Mouse (Mus musculus) forebrain, embryonic 16.5 days (tissue): ENCODE data around the gene Fbl. TPM values are rescaled to one million over a fixed set of nuclear protein-coding genes. Genes with fewer than 3 reads are reported as not detected.
"Not testable (repeated sequence)": the region's sequence is repeated elsewhere in the genome, so short reads cannot be mapped to it uniquely, and the experiment has no call there.

Source experiments
- ATAC-seq: fragments of 200-750 bp; cut with Nextera tagmentation; 2 replicates; pipeline ENCODE4 v1.8.0; 2017; ENCODE audit warnings: mild to moderate bottlenecking, moderate library complexity
- H3K27ac ChIP-seq: fragments of 300-500 bp; sonication (generic); 2 replicates; pipeline ENCODE4 v1.5.1; 2014; ENCODE audit warnings: low read length, control low read depth
- H3K27me3 ChIP-seq: fragments of 300-500 bp; sonication (generic); replicated peaks from 2 replicates; pipeline ENCODE4 v1.6.1; 2014; ENCODE audit warnings: low read length; ENCODE audit not compliant: control insufficient read depth, insufficient read depth
- H3K36me3 ChIP-seq: fragments of 300-500 bp; sonication (generic); 2 replicates; pipeline ENCODE4 v1.6.1; 2014; ENCODE audit not compliant: control insufficient read depth, insufficient read depth
- H3K4me1 ChIP-seq: fragments of 300-500 bp; sonication (generic); replicated peaks from 2 replicates; pipeline ENCODE4 v1.6.1; 2014; ENCODE audit warnings: low read length; ENCODE audit not compliant: control insufficient read depth, insufficient read depth
- H3K4me2 ChIP-seq: fragments of 300-500 bp; sonication (generic); 2 replicates; pipeline ENCODE4 v1.6.1; 2014; ENCODE audit warnings: mild to moderate bottlenecking, low read length, control low read depth
- H3K4me3 ChIP-seq: fragments of 300-500 bp; sonication (generic); replicated peaks from 2 replicates; pipeline ENCODE4 v1.5.1; 2014; ENCODE audit warnings: mild to moderate bottlenecking, low read length, control low read depth
- H3K9ac ChIP-seq: fragments of 300-500 bp; sonication (generic); replicated peaks from 2 replicates; pipeline ENCODE4 v1.6.1; 2014; ENCODE audit warnings: low read depth, low read length, control low read depth
- H3K9me3 ChIP-seq: fragments of 300-500 bp; sonication (generic); 2 replicates; pipeline ENCODE4 v1.6.1; 2016; ENCODE audit warnings: low read length; ENCODE audit not compliant: control insufficient read depth
- WGBS: fragments of 180-500 bp; shearing (Covaris S2); extraction: QIAGEN DNeasy Blood & Tissue Kit; methylation state at CpG from one replicate; pipeline ENCODE4 v1.1.7; 2014; 5-methylcytosine and 5-hydroxymethylcytosine counted together
- polyA plus RNA-seq: library from polyadenylated mRNA; unstranded; fragments of >200 nt; fragmentation: Nextera tagmentation; extraction: Ambion mirVana; gene quantifications from 2 replicates; pipeline ENCODE4 v1.2.1, GENCODE M21; 2015

Gene Fbl
- polyA plus RNA-seq = 84.4 and 86.8 TPM in 2 replicates

- H3K4me1 ChIP-seq = peaks cover 29% of the 10 kb centered on the region
- peaks cover 3% of the 10 kb centered on the region; the same call in 1 of the 2 replicates for H3K9me3 ChIP-seq
- peak within 1 kb of the TSS; percentile 97 for H3K4me2 ChIP-seq
- peak within 1 kb of the TSS; percentile 78 for H3K9ac ChIP-seq
- no peaks in the 10 kb centered on the region for H3K36me3 ChIP-seq
- no peaks in the 10 kb centered on the region for H3K27me3 ChIP-seq
- WGBS = under 1% methylated on average over 80 of the region's 80 CpGs
- H3K27ac ChIP-seq = peak within 1 kb of the TSS; percentile 81
- H3K4me3 ChIP-seq = peak within 1 kb of the TSS; percentile 90
- peak; percentile 96 for ATAC-seq
These were observed at the start of gene Fbl for GRCm38 (mm10) chr7:28169489-28170422. Gene Fbl (plus strand): TSS chr7:28169710.

- Histone ChIP-seq H3K9me3 (no peaks in the 10 kb centered on the region), H3K36me3 (no peaks in the 10 kb centered on the region), H3K9ac (no peak within 1 kb of the TSS), H3K27me3 (no peaks in the 10 kb centered on the region), H3K27ac (no peak within 1 kb of the TSS), H3K4me2 (no peak within 1 kb of the TSS), H3K4me3 (no peak within 1 kb of the TSS), H3K4me1 (no peaks in the 10 kb centered on the region)
- no peak for ATAC-seq
- 87% methylated on average over 5 of the region's 5 CpGs for WGBS
These were observed 40.3 kb upstream of the Fbl start, which contains the start of gene 9530053A07Rik for GRCm38 (mm10) chr7:28129166-28129565. Gene 9530053A07Rik (plus strand): TSS chr7:28129466.

GRCm38 (mm10) chr7:28137613-28138012 lies 31.9 kb upstream of the Fbl start:
- Histone ChIP-seq H3K4me1 (no peaks in the 10 kb centered on the region), H3K9ac (no peak overlapping the region), H3K4me3 (no peak overlapping the region), H3K27ac (no peak overlapping the region), H3K4me2 (no peak overlapping the region), H3K27me3 (no peaks in the 10 kb centered on the region), H3K36me3 (no peaks in the 10 kb centered on the region), H3K9me3 (no peaks in the 10 kb centered on the region)
- 57% methylated on average over 5 of the region's 5 CpGs for WGBS
- no peak for ATAC-seq

- Histone ChIP-seq H3K36me3 (no peaks in the 10 kb centered on the region), H3K9me3 (peaks cover 5% of the 10 kb centered on the region; the same call in 1 of the 2 replicates), H3K4me1 (no peaks in the 10 kb centered on the region), H3K4me2 (no peak overlapping the region), H3K27ac (no peak overlapping the region), H3K27me3 (0 out of 2 replicates have a peak, but pooled peaks cover 3% of the 10 kb centered on the region), H3K9ac (no peak overlapping the region), H3K4me3 (no peak overlapping the region)
- ATAC-seq = peak; percentile 33; the same call in 1 of the 2 replicates
- WGBS = 16% methylated on average over 3 of the region's 3 CpGs
These were observed 21.2 kb upstream of the Fbl start for GRCm38 (mm10) chr7:28148263-28148662.

GRCm38 (mm10) chr7:28149841-28150240 lies 19.7 kb upstream of the Fbl start:
- 0 out of 2 replicates have a peak, but pooled peaks cover 3% of the 10 kb centered on the region for H3K27me3 ChIP-seq
- WGBS = 93% methylated on average over 1 of the region's 1 CpGs

GRCm38 (mm10) chr7:28151584-28152221 lies 17.8 kb upstream of the Fbl start:
- WGBS = 17% methylated on average over 13 of the region's 13 CpGs
- ATAC-seq = no peak
- Histone ChIP-seq H3K9ac (no peak overlapping the region), H3K9me3 (no peaks in the 10 kb centered on the region), H3K4me3 (no peak overlapping the region), H3K27me3 (0 out of 2 replicates have a peak, but pooled peaks cover under 1% of the 10 kb centered on the region), H3K36me3 (no peaks in the 10 kb centered on the region), H3K4me2 (no peak overlapping the region), H3K27ac (no peak overlapping the region), H3K4me1 (no peaks in the 10 kb centered on the region)

More at GRCm38 (mm10) chr7:28149841-28150240, 19.7 kb upstream of the Fbl start:
- Histone ChIP-seq H3K4me3 (no peak overlapping the region), H3K4me2 (no peak overlapping the region), H3K4me1 (no peaks in the 10 kb centered on the region), H3K9me3 (no peaks in the 10 kb centered on the region), H3K9ac (no peak overlapping the region), H3K27ac (no peak overlapping the region), H3K36me3 (no peaks in the 10 kb centered on the region)
- ATAC-seq = no peak

- H3K4me2 ChIP-seq, H3K4me3 ChIP-seq, H3K27me3 ChIP-seq, H3K4me1 ChIP-seq, H3K27ac ChIP-seq, H3K36me3 ChIP-seq, H3K9me3 ChIP-seq, H3K9ac ChIP-seq, ATAC-seq: not testable (repeated sequence)
- WGBS = 42% methylated on average over 5 of the region's 5 CpGs
These were observed 15.9 kb upstream of the Fbl start for GRCm38 (mm10) chr7:28153595-28153994.

GRCm38 (mm10) chr7:28159292-28159691 lies 10.2 kb upstream of the Fbl start:
- H3K27ac ChIP-seq = no peak overlapping the region
- no peak overlapping the region for H3K9ac ChIP-seq
- 72% methylated on average over 6 of the region's 6 CpGs for WGBS
- ATAC-seq = no peak
- no peak overlapping the region for H3K4me2 ChIP-seq
- no peaks in the 10 kb centered on the region for H3K27me3 ChIP-seq
- no peak overlapping the region for H3K4me3 ChIP-seq
- no peaks in the 10 kb centered on the region for H3K4me1 ChIP-seq
- no peaks in the 10 kb centered on the region for H3K9me3 ChIP-seq
- no peaks in the 10 kb centered on the region for H3K36me3 ChIP-seq

- Histone ChIP-seq H3K4me2 (no peak overlapping the region), H3K27me3 (no peaks in the 10 kb centered on the region), H3K9me3 (no peaks in the 10 kb centered on the region), H3K36me3 (no peaks in the 10 kb centered on the region), H3K9ac (no peak overlapping the region), H3K27ac (no peak overlapping the region), H3K4me3 (no peak overlapping the region), H3K4me1 (no peaks in the 10 kb centered on the region)
- 73% methylated on average over 3 of the region's 3 CpGs for WGBS
- ATAC-seq = no peak
These were observed 9.6 kb upstream of the Fbl start for GRCm38 (mm10) chr7:28159893-28160292.
